Mouse (Mus musculus) adipocyte (in vitro differentiated cells): ENCODE measurements around the gene Dusp10.

Experiments
- DNase-seq: peaks from one replicate; pipeline ENCODE4 v3.0.0-alpha.2; 2016; ENCODE audit warnings: low spot score

The Dusp10 gene

GRCm38 (mm10) chr1:184053711-184054110 lies 40.6 kb downstream of the Dusp10 start:
- DNase-seq: no peak

- DNase-seq: no peak
These were observed 41.1 kb downstream of the Dusp10 start for GRCm38 (mm10) chr1:184054176-184054575.

- no peak for DNase-seq
These were observed 45.1 kb downstream of the Dusp10 start for GRCm38 (mm10) chr1:184058206-184058605.

GRCm38 (mm10) chr1:184059814-184060213 lies 46.7 kb downstream of the Dusp10 start:
- no peak for DNase-seq

- DNase-seq: no peak
These were observed 47.3 kb downstream of the Dusp10 start for GRCm38 (mm10) chr1:184060381-184060780.

- DNase-seq: no peak
These were observed 48.0 kb downstream of the Dusp10 start for GRCm38 (mm10) chr1:184060828-184061734.

GRCm38 (mm10) chr1:184061901-184062300 lies 48.8 kb downstream of the Dusp10 start:
- no peak for DNase-seq

GRCm38 (mm10) chr1:184064306-184064705 lies 51.2 kb downstream of the Dusp10 start:
- DNase-seq: no peak

GRCm38 (mm10) chr1:184065589-184066361 lies 52.7 kb downstream of the Dusp10 start:
- DNase-seq: no peak

GRCm38 (mm10) chr1:184066460-184067287 lies 53.6 kb downstream of the Dusp10 start:
- no peak for DNase-seq

GRCm38 (mm10) chr1:184067704-184068558 lies 54.8 kb downstream of the Dusp10 start:
- no peak for DNase-seq

- DNase-seq: no peak
These were observed 55.9 kb downstream of the Dusp10 start for GRCm38 (mm10) chr1:184068971-184069370.

GRCm38 (mm10) chr1:184076065-184076464 lies 63.0 kb downstream of the Dusp10 start:
- no peak for DNase-seq

GRCm38 (mm10) chr1:184076756-184077155 lies 63.7 kb downstream of the Dusp10 start:
- DNase-seq: peak; percentile 81

- no peak for DNase-seq
These were observed 66.2 kb downstream of the Dusp10 start for GRCm38 (mm10) chr1:184079304-184079703.

GRCm38 (mm10) chr1:184082661-184083060 lies 69.6 kb downstream of the Dusp10 start:
- DNase-seq: peak; percentile 40

- no peak for DNase-seq
These were observed 70.1 kb downstream of the Dusp10 start for GRCm38 (mm10) chr1:184083166-184083565.

- peak; percentile 50 for DNase-seq
These were observed 71.9 kb downstream of the Dusp10 start for GRCm38 (mm10) chr1:184084961-184085360.

GRCm38 (mm10) chr1:184090515-184090914 lies 77.4 kb downstream of the Dusp10 start:
- no peak for DNase-seq

GRCm38 (mm10) chr1:184094914-184095313 lies 81.8 kb downstream of the Dusp10 start:
- DNase-seq: no peak

- no peak for DNase-seq
These were observed 87.3 kb downstream of the Dusp10 start for GRCm38 (mm10) chr1:184100414-184100813.
